Mouse (Mus musculus) cerebellum, adult 11-12 months (tissue): ENCODE measurements around the gene Isca2.

Source experiments
- DNase-seq: peaks from one replicate; pipeline ENCODE4 v3.0.0; 2022

The Isca2 gene

GRCm38 (mm10) chr12:84773476-84773875 is 425 bp downstream of the Isca2 start:
- DNase-seq, result no peak

GRCm38 (mm10) chr12:84774376-84774775 is 1.3 kb downstream of the Isca2 start:
- DNase-seq, result peak; percentile 41

GRCm38 (mm10) chr12:84776229-84776628 is 3.2 kb downstream of the Isca2 start:
- DNase-seq, result no peak

- peak; percentile 88 for DNase-seq
Observed at GRCm38 (mm10) chr12:84784604-84785381, 11.7 kb downstream of the Isca2 start.

- no peak for DNase-seq
Observed at GRCm38 (mm10) chr12:84786091-84786490, 13.0 kb downstream of the Isca2 start.

- DNase-seq, result no peak
Observed at GRCm38 (mm10) chr12:84790853-84791252, 17.8 kb downstream of the Isca2 start.

GRCm38 (mm10) chr12:84792629-84793028 is 19.6 kb downstream of the Isca2 start:
- no peak for DNase-seq

GRCm38 (mm10) chr12:84794647-84795046 is 21.6 kb downstream of the Isca2 start:
- no peak for DNase-seq

GRCm38 (mm10) chr12:84799086-84799485 is 26.0 kb downstream of the Isca2 start:
- DNase-seq, result no peak

GRCm38 (mm10) chr12:84800419-84800818 is 27.4 kb downstream of the Isca2 start:
- no peak for DNase-seq

GRCm38 (mm10) chr12:84801532-84802110 is 28.6 kb downstream of the Isca2 start:
- no peak for DNase-seq

- DNase-seq, result no peak
Observed at GRCm38 (mm10) chr12:84802625-84803024, 29.6 kb downstream of the Isca2 start.

- DNase-seq, result peak; percentile 38
Observed at GRCm38 (mm10) chr12:84805228-84805842, 32.3 kb downstream of the Isca2 start.

- no peak for DNase-seq
Observed at GRCm38 (mm10) chr12:84806010-84806409, 33.0 kb downstream of the Isca2 start.

GRCm38 (mm10) chr12:84806726-84807125 is 33.7 kb downstream of the Isca2 start:
- no peak for DNase-seq

- peak; percentile 90 for DNase-seq
Observed at GRCm38 (mm10) chr12:84807351-84807750, 34.3 kb downstream of the Isca2 start.

- DNase-seq, result no peak
Observed at GRCm38 (mm10) chr12:84809033-84809432, 36.0 kb downstream of the Isca2 start.

- no peak for DNase-seq
Observed at GRCm38 (mm10) chr12:84810810-84811209, 37.8 kb downstream of the Isca2 start.

GRCm38 (mm10) chr12:84811510-84811909 is 38.5 kb downstream of the Isca2 start:
- no peak for DNase-seq

GRCm38 (mm10) chr12:84812004-84812403 is 39.0 kb downstream of the Isca2 start:
- DNase-seq, result no peak

- DNase-seq, result no peak
Observed at GRCm38 (mm10) chr12:84813773-84814172, 40.7 kb downstream of the Isca2 start.

GRCm38 (mm10) chr12:84814663-84815325 is 41.7 kb downstream of the Isca2 start:
- DNase-seq, result no peak

GRCm38 (mm10) chr12:84818496-84818895 is 45.4 kb downstream of the Isca2 start:
- no peak for DNase-seq
